Mouse (Mus musculus) CH12.LX (cell line): ENCODE results near the gene Sidt1. TPM values are rescaled to one million over a fixed set of nuclear protein-coding genes. Genes with fewer than 3 reads are reported as not detected.

ENCODE experiments used
- DNase-seq: peaks from one replicate; pipeline ENCODE4 v3.0.0-alpha.2; 2013; ENCODE audit errors: extremely low read depth
- H3K27ac ChIP-seq: 2 replicates; pipeline ENCODE4 v1.5.1; 2012; ENCODE audit warnings: low read depth, mild to moderate bottlenecking, control low read depth, moderate library complexity; ENCODE audit not compliant: insufficient read depth
- H3K27me3 ChIP-seq: replicated peaks from 2 replicates; pipeline ENCODE3; 2012; ENCODE audit warnings: inconsistent platforms
- H3K36me3 ChIP-seq, 2 experiments: replicated peaks in 1 of 2; 2 replicates each; pipeline versions ENCODE3 to v1.6.1; 2012; ENCODE audit warnings: inconsistent platforms in 1 of 2, low read length in 1 of 2, mild to moderate bottlenecking in 1 of 2, mixed read lengths in 1 of 2, moderate library complexity in 1 of 2; ENCODE audit not compliant: control insufficient read depth in 1 of 2, insufficient read depth in 1 of 2
- H3K4me1 ChIP-seq, 2 experiments: 2 replicates each; pipeline ENCODE4 v1.6.1; 2012; ENCODE audit warnings: inconsistent platforms in 1 of 2, moderate library complexity in 1 of 2; ENCODE audit not compliant: insufficient read depth in 2 of 2, control insufficient read depth in 1 of 2
- H3K4me2 ChIP-seq: 2 replicates; pipeline ENCODE4 v1.6.1; 2012; ENCODE audit warnings: low read depth, mild to moderate bottlenecking, control low read depth; ENCODE audit not compliant: poor library complexity, insufficient read depth, severe bottlenecking
- H3K4me3 ChIP-seq, 3 experiments: fragments of 150-350 bp in 1 of 3; sonication (generic) in 1 of 3; replicated peaks in 1 of 3; 2 replicates each; pipeline versions ENCODE3 to v1.5.1; 2011 to 2012; ENCODE audit warnings: low read depth in 2 of 3, low read length in 2 of 3, mild to moderate bottlenecking in 2 of 3, moderate library complexity in 2 of 3, control low read depth in 1 of 3, improper control_type of control experiment in 1 of 3, inconsistent platforms in 1 of 3, mixed read lengths in 1 of 3; ENCODE audit not compliant: poor library complexity in 1 of 3
- H3K79me2 ChIP-seq: replicated peaks from 2 replicates; pipeline ENCODE4 v1.6.1; 2012; ENCODE audit warnings: mild to moderate bottlenecking, moderate library complexity; ENCODE audit not compliant: control insufficient read depth, poor library complexity, insufficient read depth, severe bottlenecking; ENCODE audit errors: extremely low read depth
- H3K9ac ChIP-seq: 2 replicates; pipeline ENCODE4 v1.6.1; 2012; ENCODE audit warnings: low read depth, mild to moderate bottlenecking, control low read depth, moderate library complexity; ENCODE audit not compliant: insufficient read depth
- H3K9me3 ChIP-seq: replicated peaks from 2 replicates; pipeline ENCODE3; 2012; ENCODE audit warnings: low read length, inconsistent platforms, mixed read lengths
- BHLHE40 ChIP-seq: IDR thresholded peaks from 2 replicates; pipeline ENCODE4 v1.6.1; 2011; ENCODE audit warnings: mild to moderate bottlenecking, low read depth, low read length, improper control_type of control experiment
- CHD2 ChIP-seq: IDR thresholded peaks from 2 replicates; pipeline ENCODE4 v1.6.1; 2011; ENCODE audit warnings: low read length, improper control_type of control experiment
- CTCF ChIP-seq, 2 experiments: IDR thresholded peaks in 1 of 2; conservative IDR thresholded peaks in 1 of 2; 2 replicates each; pipeline ENCODE4 v1.5.1; 2011 to 2012; ENCODE audit warnings: low read depth in 2 of 2, low read length in 2 of 2, improper control_type of control experiment in 1 of 2, inconsistent platforms in 1 of 2, mild to moderate bottlenecking in 1 of 2, moderate library complexity in 1 of 2
- ELF1 ChIP-seq: IDR thresholded peaks from 2 replicates; pipeline ENCODE4 v1.6.1; 2014; ENCODE audit warnings: low read depth, mild to moderate bottlenecking, inconsistent platforms, low read length, improper control_type of control experiment
- HCFC1 ChIP-seq: IDR thresholded peaks from 2 replicates; pipeline ENCODE4 v1.6.1; 2012; ENCODE audit warnings: low read depth, mild to moderate bottlenecking, inconsistent platforms, low read length, improper control_type of control experiment
- IRF4 ChIP-seq: IDR thresholded peaks from 2 replicates; pipeline ENCODE4 v1.6.1; 2014; ENCODE audit warnings: low read depth, mild to moderate bottlenecking, inconsistent platforms, low read length, improper control_type of control experiment
- JUN ChIP-seq: IDR thresholded peaks from 2 replicates; pipeline ENCODE4 v1.6.1; 2011; ENCODE audit warnings: low read depth, mild to moderate bottlenecking, low read length, improper control_type of control experiment, moderate library complexity; ENCODE audit not compliant: insufficient read depth
- JUND ChIP-seq: conservative IDR thresholded peaks from 2 replicates; pipeline ENCODE4 v1.6.1; 2011; ENCODE audit warnings: low read depth, low read length, improper control_type of control experiment
- KAT2A ChIP-seq: IDR thresholded peaks from 2 replicates; pipeline ENCODE4 v1.6.1; 2012; ENCODE audit warnings: low read length, improper control_type of control experiment, inconsistent platforms; ENCODE audit not compliant: insufficient replicate concordance
- MAFK ChIP-seq: IDR thresholded peaks from 2 replicates; pipeline ENCODE4 v1.6.1; 2011; ENCODE audit warnings: low read length, improper control_type of control experiment; ENCODE audit not compliant: insufficient replicate concordance
- MAX ChIP-seq: IDR thresholded peaks from 2 replicates; pipeline ENCODE4 v1.6.1; 2011; ENCODE audit warnings: low read length, improper control_type of control experiment
- MAZ ChIP-seq: IDR thresholded peaks from 2 replicates; pipeline ENCODE4 v1.6.1; 2012; ENCODE audit warnings: low read depth, mild to moderate bottlenecking, inconsistent platforms, low read length, improper control_type of control experiment, moderate library complexity
- MEF2A ChIP-seq: IDR thresholded peaks from 2 replicates; pipeline ENCODE4 v1.6.1; 2014; ENCODE audit warnings: low read depth, mild to moderate bottlenecking, inconsistent platforms, low read length, improper control_type of control experiment, borderline replicate concordance
- RAD21 ChIP-seq: IDR thresholded peaks from 2 replicates; pipeline ENCODE4 v1.6.1; 2011; ENCODE audit warnings: low read depth, mild to moderate bottlenecking, low read length, improper control_type of control experiment, moderate library complexity
- SIN3A ChIP-seq: IDR thresholded peaks from 2 replicates; pipeline ENCODE4 v1.6.1; 2012; ENCODE audit warnings: low read length, improper control_type of control experiment, inconsistent platforms
- SMC3 ChIP-seq: IDR thresholded peaks from 2 replicates; pipeline ENCODE4 v1.6.1; 2011; ENCODE audit warnings: low read depth, low read length, improper control_type of control experiment
- USF1 ChIP-seq: IDR thresholded peaks from 2 replicates; pipeline ENCODE4 v1.6.1; 2014; ENCODE audit warnings: low read depth, mild to moderate bottlenecking, inconsistent platforms, low read length, improper control_type of control experiment
- USF2 ChIP-seq: conservative IDR thresholded peaks from 2 replicates; pipeline ENCODE4 v1.6.1; 2011; ENCODE audit warnings: low read depth, low read length, improper control_type of control experiment
- ZC3H11A ChIP-seq: IDR thresholded peaks from 2 replicates; pipeline ENCODE4 v1.6.1; 2012; ENCODE audit warnings: low read depth, mild to moderate bottlenecking, inconsistent platforms, low read length, improper control_type of control experiment
- dilution Hi-C: fragments of 300-500 bp; cut with MboI; formaldehyde crosslinking; loops from 2 replicates; pipeline ENCODE4 v1.14.3; 2020; ENCODE audit warnings: low sequenced_read_pairs; ENCODE audit not compliant: extremely low pct_unique_long_range_greater_than_20kb, extremely low pct_ligation_motif_present
- in situ Hi-C: fragments of 300-500 bp; cut with MboI; formaldehyde crosslinking; loops from 3 replicates; pipeline ENCODE4 v1.14.3; 2019; ENCODE audit warnings: low sequenced_read_pairs, low pct_ligation_motif_present, low pct_unique_long_range_greater_than_20kb, mixed read lengths
- polyA plus RNA-seq: library from polyadenylated mRNA; unstranded; fragments of >175 nt; gene quantifications from 2 replicates; pipeline ENCODE4 v1.2.1, GENCODE M21; 2012; ENCODE audit warnings: low read depth; ENCODE audit not compliant: insufficient read length
- total RNA-seq, 2 experiments: library from RNA; depleted of rRNA; stranded (reverse); fragments of 300-350 nt in 1 of 2; fragments of >200 nt in 1 of 2; gene quantifications; 2 replicates each; pipeline ENCODE4 v1.2.3; 2012 to 2014

The Sidt1 gene
- total and polyA plus RNA-seq, 3 experiments: not detected

GRCm38 (mm10) chr16:44190968-44191367 lies 142.0 kb downstream of the Sidt1 start:
- no peak overlapping the region for H3K27ac ChIP-seq
- H3K9ac ChIP-seq: no peak overlapping the region
- no peak overlapping the region for H3K4me2 ChIP-seq
- in situ Hi-C loops (no loop called here), dilution Hi-C loops (no loop called here)
- H3K36me3 ChIP-seq: peaks cover 0 to 17% of the 10 kb centered on the region in 2 experiments
- peaks cover 0 to 4% of the 10 kb centered on the region in 2 experiments; a peak in 2 of 4 replicates for H3K4me1 ChIP-seq
- no peak for TF ChIP-seq BHLHE40
- TF ChIP-seq HCFC1: no peak
- TF ChIP-seq IRF4: no peak
- TF ChIP-seq RAD21: no peak
- TF ChIP-seq CTCF (conservative IDR thresholded peaks at IDR 0.05 in 1 of 2, IDR thresholded peaks at IDR 0.05 in 1 of 2; ENCODE audit: low read depth in 2 of 2, low read length in 2 of 2): no peak
- no peak for TF ChIP-seq KAT2A
- TF ChIP-seq CHD2: no peak
- no peak for TF ChIP-seq USF1
- TF ChIP-seq JUND: no peak
- no peak for TF ChIP-seq JUN
- no peak for TF ChIP-seq ZC3H11A
- TF ChIP-seq SIN3A: no peak
- TF ChIP-seq MEF2A: no peak
- no peak for TF ChIP-seq SMC3
- TF ChIP-seq MAZ: no peak
- no peak for TF ChIP-seq ELF1
- no peak for TF ChIP-seq MAX
- TF ChIP-seq USF2: no peak
- no peak for TF ChIP-seq MAFK
- H3K79me2 ChIP-seq: no peaks in the 10 kb centered on the region
- DNase-seq: no peak
- H3K9me3 ChIP-seq: peaks cover 5% of the 10 kb centered on the region
- H3K4me3 ChIP-seq: no peak overlapping the region
- no peaks in the 10 kb centered on the region for H3K27me3 ChIP-seq

Other genes with a start within 250 kb of the Sidt1 start
- gene Atp6v1a, start 193.5 kb downstream of the Sidt1 start, total RNA-seq (2012; rRNA removed): 72.4 and 78.5 TPM in 2 replicates
- 104 and 113 TPM in 2 replicates for gene Atp6v1a, start 193.5 kb downstream of the Sidt1 start, total RNA-seq (2014; rRNA removed)
- gene Atp6v1a, start 193.5 kb downstream of the Sidt1 start, polyA plus RNA-seq: 71.2 and 75.0 TPM in 2 replicates
- 40.1 and 57.5 TPM in 2 replicates for gene Naa50, start 193.4 kb downstream of the Sidt1 start, total RNA-seq (2012; rRNA removed)
- 121 and 122 TPM in 2 replicates for gene Naa50, start 193.4 kb downstream of the Sidt1 start, total RNA-seq (2014; rRNA removed)
- 186 and 200 TPM in 2 replicates for gene Naa50, start 193.4 kb downstream of the Sidt1 start, polyA plus RNA-seq
- 4.8 and 5.2 TPM in 2 replicates for gene Usf3, start 159.9 kb downstream of the Sidt1 start, total RNA-seq (2012; rRNA removed)
- 3.6 and 4.0 TPM in 2 replicates for gene Usf3, start 159.9 kb downstream of the Sidt1 start, total RNA-seq (2014; rRNA removed)
- gene Usf3, start 159.9 kb downstream of the Sidt1 start, polyA plus RNA-seq: 5.0 and 8.5 TPM in 2 replicates
- 10.5 and 15.7 TPM in 2 replicates for gene Spice1, start 13.9 kb upstream of the Sidt1 start, total RNA-seq (2012; rRNA removed)
- 19.6 and 23.8 TPM in 2 replicates for gene Spice1, start 13.9 kb upstream of the Sidt1 start, total RNA-seq (2014; rRNA removed)
- 12.1 and 14.9 TPM in 2 replicates for gene Spice1, start 13.9 kb upstream of the Sidt1 start, polyA plus RNA-seq
- not detected in 2 replicates for gene Cfap44, start 61.6 kb upstream of the Sidt1 start, total RNA-seq (2012; rRNA removed)
- not detected in 2 replicates for gene Cfap44, start 61.6 kb upstream of the Sidt1 start, total RNA-seq (2014; rRNA removed)
- gene Cfap44, start 61.6 kb upstream of the Sidt1 start, polyA plus RNA-seq: not detected in 2 replicates
- 0.25 and 0.29 TPM in 2 replicates for gene Boc, start 225.7 kb upstream of the Sidt1 start, total RNA-seq (2012; rRNA removed)
- 0.47 and 0.67 TPM in 2 replicates for gene Boc, start 225.7 kb upstream of the Sidt1 start, total RNA-seq (2014; rRNA removed)
- 1.2 and 1.5 TPM in 2 replicates for gene Boc, start 225.7 kb upstream of the Sidt1 start, polyA plus RNA-seq